Mouse (Mus musculus): ENCODE measurements around the gene Olfr1170. TPM values are rescaled to one million over a fixed set of nuclear protein-coding genes. Genes with fewer than 3 reads are reported as not detected.

Gene Olfr1170
- polyA plus RNA-seq (2015; fragmentation: Nextera tagmentation; extraction: Ambion mirVana), result not detected in 2 replicates

- H3K27ac ChIP-seq, result no peak within 1 kb of the TSS
- no peaks in the 10 kb centered on the region for H3K9me3 ChIP-seq (replicated peaks)
- DNase-seq, result no peak
- no peak within 1 kb of the TSS for H3K4me2 ChIP-seq
- no peaks in the 10 kb centered on the region for H3K4me1 ChIP-seq (replicated peaks)
- no peaks in the 10 kb centered on the region for H3K27me3 ChIP-seq
- H3K4me3 ChIP-seq (replicated peaks), result no peak within 1 kb of the TSS
- no peaks in the 10 kb centered on the region for H3K36me3 ChIP-seq
- H3K9ac ChIP-seq, result no peak within 1 kb of the TSS
- WGBS (ENCODE audit: insufficient replicate concordance), result 68% methylated on average over 1 of the region's 1 CpGs
- no peak for ATAC-seq (ENCODE audit: low read depth)
Observed at GRCm38 (mm10) chr2:88228234-88228633, at the start of gene Olfr1170. Olfr1170 (minus strand) TSS chr2:88228334.

- no peaks in the 10 kb centered on the region for H3K4me1 ChIP-seq (replicated peaks)
- no peak overlapping the region for H3K4me3 ChIP-seq (replicated peaks)
- H3K36me3 ChIP-seq, result no peaks in the 10 kb centered on the region
- H3K27me3 ChIP-seq, result no peaks in the 10 kb centered on the region
- DNase-seq (no peak), ATAC-seq (ENCODE audit: low read depth) (no peak)
- WGBS (ENCODE audit: insufficient replicate concordance), result 66% methylated on average over 1 of the region's 1 CpGs
- no peak overlapping the region for H3K27ac ChIP-seq
- no peak overlapping the region for H3K4me2 ChIP-seq
- H3K9ac ChIP-seq, result no peak overlapping the region
- H3K9me3 ChIP-seq (replicated peaks), result no peaks in the 10 kb centered on the region
Observed at GRCm38 (mm10) chr2:88220784-88221183, 7.3 kb downstream of the Olfr1170 start.

- no peaks in the 10 kb centered on the region for H3K9me3 ChIP-seq (replicated peaks)
- H3K27ac ChIP-seq, result no peak within 1 kb of the TSS
- DNase-seq, result no peak
- no peak for ATAC-seq (ENCODE audit: low read depth)
- 53% methylated on average over 2 of the region's 2 CpGs for WGBS (ENCODE audit: insufficient replicate concordance)
- H3K4me3 ChIP-seq (replicated peaks), result no peak within 1 kb of the TSS
- no peaks in the 10 kb centered on the region for H3K36me3 ChIP-seq
- no peaks in the 10 kb centered on the region for H3K4me1 ChIP-seq (replicated peaks)
- H3K27me3 ChIP-seq, result no peaks in the 10 kb centered on the region
- no peak within 1 kb of the TSS for H3K4me2 ChIP-seq
- H3K9ac ChIP-seq, result no peak within 1 kb of the TSS
Observed at GRCm38 (mm10) chr2:88181580-88181979, 46.6 kb downstream of the Olfr1170 start, which contains the start of gene Olfr1168. Olfr1168 (plus strand) TSS chr2:88181880.

Other genes starting within 250 kb of the Olfr1170 start
- not detected in 2 replicates for gene Olfr1158, start 238.2 kb downstream of the Olfr1170 start, polyA plus RNA-seq (2015; fragmentation: Nextera tagmentation; extraction: Ambion mirVana)
- not detected in 2 replicates for gene Olfr1160, start 220.1 kb downstream of the Olfr1170 start, polyA plus RNA-seq (2015; fragmentation: Nextera tagmentation; extraction: Ambion mirVana)
- gene Olfr1161, start 205.6 kb downstream of the Olfr1170 start, polyA plus RNA-seq (2015; fragmentation: Nextera tagmentation; extraction: Ambion mirVana), result not detected in 2 replicates
- gene Olfr73, start 190.6 kb downstream of the Olfr1170 start, polyA plus RNA-seq (2015; fragmentation: Nextera tagmentation; extraction: Ambion mirVana), result not detected in 2 replicates
- not detected in 2 replicates for gene Olfr1162, start 177.2 kb downstream of the Olfr1170 start, polyA plus RNA-seq (2015; fragmentation: Nextera tagmentation; extraction: Ambion mirVana)
- not detected in 2 replicates for gene Olfr1163, start 156.5 kb downstream of the Olfr1170 start, polyA plus RNA-seq (2015; fragmentation: Nextera tagmentation; extraction: Ambion mirVana)
- gene Olfr1164, start 134.4 kb downstream of the Olfr1170 start, polyA plus RNA-seq (2015; fragmentation: Nextera tagmentation; extraction: Ambion mirVana), result not detected in 2 replicates
- not detected in 2 replicates for gene Olfr1166, start 100.1 kb downstream of the Olfr1170 start, polyA plus RNA-seq (2015; fragmentation: Nextera tagmentation; extraction: Ambion mirVana)
- gene Olfr1167, start 73.1 kb downstream of the Olfr1170 start, polyA plus RNA-seq (2015; fragmentation: Nextera tagmentation; extraction: Ambion mirVana), result not detected in 2 replicates
- gene Olfr1168, start 46.5 kb downstream of the Olfr1170 start, polyA plus RNA-seq (2015; fragmentation: Nextera tagmentation; extraction: Ambion mirVana), result not detected in 2 replicates
- gene Olfr1173, start 51.5 kb upstream of the Olfr1170 start, polyA plus RNA-seq (2015; fragmentation: Nextera tagmentation; extraction: Ambion mirVana), result not detected in 2 replicates
- gene Olfr1174-ps, start 86.8 kb upstream of the Olfr1170 start, polyA plus RNA-seq (2015; fragmentation: Nextera tagmentation; extraction: Ambion mirVana), result not detected in 2 replicates
- gene Olfr1175-ps, start 98.9 kb upstream of the Olfr1170 start, polyA plus RNA-seq (2015; fragmentation: Nextera tagmentation; extraction: Ambion mirVana), result not detected in 2 replicates
- not detected in 2 replicates for gene Olfr1176, start 108.4 kb upstream of the Olfr1170 start, polyA plus RNA-seq (2015; fragmentation: Nextera tagmentation; extraction: Ambion mirVana)
- not detected in 2 replicates for gene Olfr1177-ps, start 118.2 kb upstream of the Olfr1170 start, polyA plus RNA-seq (2015; fragmentation: Nextera tagmentation; extraction: Ambion mirVana)
- not detected in 2 replicates for gene Olfr1178, start 158.7 kb upstream of the Olfr1170 start, polyA plus RNA-seq (2015; fragmentation: Nextera tagmentation; extraction: Ambion mirVana)
- not detected in 2 replicates for gene Olfr1179, start 178.1 kb upstream of the Olfr1170 start, polyA plus RNA-seq (2015; fragmentation: Nextera tagmentation; extraction: Ambion mirVana)
- not detected in 2 replicates for gene Olfr1180, start 190.8 kb upstream of the Olfr1170 start, polyA plus RNA-seq (2015; fragmentation: Nextera tagmentation; extraction: Ambion mirVana)
- gene Olfr1181, start 197.8 kb upstream of the Olfr1170 start, polyA plus RNA-seq (2015; fragmentation: Nextera tagmentation; extraction: Ambion mirVana), result not detected in 2 replicates
- gene Gm13757, start 220.8 kb upstream of the Olfr1170 start, polyA plus RNA-seq (2015; fragmentation: Nextera tagmentation; extraction: Ambion mirVana), result not detected in 2 replicates
- gene Olfr1183, start 226.5 kb upstream of the Olfr1170 start, polyA plus RNA-seq (2015; fragmentation: Nextera tagmentation; extraction: Ambion mirVana), result not detected in 2 replicates

All from liver, embryonic 13.5 days (tissue).